Mouse (Mus musculus) testis, postnatal 10 days (tissue): Measurements from ENCODE around the gene Anxa4.

Source experiments
- DNase-seq: peaks from one replicate; pipeline ENCODE4 v3.0.0; 2021; ENCODE audit warnings: low spot score

Gene Anxa4

DNA sequence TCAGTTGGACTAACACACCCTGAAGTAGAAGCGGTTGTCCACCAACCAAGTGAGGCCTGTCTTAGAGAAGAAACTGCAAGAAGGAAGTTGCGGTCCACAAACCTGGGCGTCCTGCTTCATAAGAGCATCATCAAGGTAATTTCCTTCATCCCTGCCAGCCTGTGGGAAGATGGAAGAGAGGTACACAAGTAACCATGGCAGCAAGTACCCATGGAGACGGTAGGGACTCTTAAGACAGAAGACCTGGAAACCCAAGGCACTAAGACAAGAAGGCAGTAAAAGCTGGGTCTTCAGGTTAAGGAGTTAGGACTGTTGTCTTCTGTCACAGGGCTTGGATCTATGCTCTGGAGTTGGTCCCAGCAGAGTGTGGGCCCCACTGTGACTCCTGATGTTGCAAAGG lies 42.4 kb downstream of the Anxa4 start:
- no peak for DNase-seq

DNA sequence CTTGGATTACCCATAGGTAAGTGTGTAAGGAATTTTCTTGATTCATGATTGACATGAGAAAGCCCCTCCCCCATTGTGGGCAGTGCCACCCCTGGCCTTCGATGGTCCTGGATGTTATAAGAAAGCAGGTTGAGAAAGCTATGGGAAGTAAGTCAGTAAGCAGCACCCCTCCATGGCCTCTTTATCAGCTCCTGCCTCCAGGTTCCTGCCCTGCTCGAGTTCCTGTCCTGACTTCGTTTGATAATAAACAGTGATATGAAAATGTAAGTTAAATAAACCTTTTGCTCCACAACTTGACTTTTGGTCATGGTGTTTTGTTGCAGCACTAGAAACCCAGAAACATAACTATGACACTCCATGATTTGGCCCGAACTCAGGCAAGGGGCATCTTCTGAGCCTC lies 43.6 kb downstream of the Anxa4 start:
- no peak for DNase-seq

DNA sequence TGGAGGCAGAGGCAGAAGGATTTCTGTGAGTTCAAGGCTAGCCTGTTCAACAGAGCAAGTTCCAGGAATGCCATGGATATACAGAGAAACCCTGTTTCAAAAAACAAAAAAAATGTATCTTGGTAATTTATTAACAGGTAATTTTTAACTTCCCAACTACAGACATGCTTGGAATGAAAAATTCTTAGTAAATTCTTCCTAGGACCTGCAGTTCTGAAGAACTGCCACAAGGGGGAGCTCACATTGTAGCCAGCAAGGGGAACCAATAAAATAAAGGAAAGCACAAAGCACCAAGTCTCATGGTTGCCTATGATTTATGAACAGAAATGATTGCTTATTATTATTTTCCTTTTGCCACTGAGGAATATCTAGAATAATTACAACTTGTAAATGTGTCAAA lies 46.2 kb downstream of the Anxa4 start:
- DNase-seq, result peak; percentile 64

DNA sequence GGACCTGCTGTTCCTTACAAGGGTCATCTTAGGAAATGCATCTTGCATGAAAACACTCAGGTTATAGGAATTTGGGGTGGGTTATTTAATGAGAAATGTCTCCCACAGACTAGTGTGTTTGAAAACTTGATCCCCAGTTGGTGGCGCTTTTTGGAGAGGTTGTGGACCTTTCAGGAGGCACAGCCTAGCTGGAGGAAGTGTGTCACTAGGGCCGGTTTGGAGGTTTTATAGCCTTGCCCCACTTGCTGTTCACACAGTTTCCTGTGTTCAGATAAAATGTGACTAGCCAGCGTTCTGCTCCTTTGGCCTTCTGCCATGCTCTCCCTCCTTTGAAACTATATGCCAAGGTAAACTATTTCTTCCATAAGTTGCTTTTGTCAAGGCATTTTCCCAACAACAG lies 52.7 kb downstream of the Anxa4 start:
- no peak for DNase-seq

DNA sequence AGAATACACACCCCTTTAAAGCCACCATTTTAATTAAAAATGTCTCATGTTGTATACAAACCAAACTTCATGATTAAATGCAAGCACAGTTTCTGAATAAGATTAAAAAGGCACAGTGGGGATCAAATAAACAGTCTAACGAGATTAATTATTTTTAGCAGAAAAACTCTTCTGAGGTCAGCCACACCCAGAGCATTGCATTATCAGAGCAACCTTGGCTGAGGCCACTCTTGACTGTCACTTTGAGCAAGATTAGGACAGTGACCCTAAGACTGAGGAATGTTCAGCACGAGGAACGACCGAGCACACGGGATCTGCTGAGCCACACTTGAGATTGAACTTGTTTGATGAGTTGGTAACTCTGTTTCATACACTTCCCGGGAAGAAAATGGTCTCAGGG lies 56.6 kb downstream of the Anxa4 start:
- DNase-seq, result no peak

DNA sequence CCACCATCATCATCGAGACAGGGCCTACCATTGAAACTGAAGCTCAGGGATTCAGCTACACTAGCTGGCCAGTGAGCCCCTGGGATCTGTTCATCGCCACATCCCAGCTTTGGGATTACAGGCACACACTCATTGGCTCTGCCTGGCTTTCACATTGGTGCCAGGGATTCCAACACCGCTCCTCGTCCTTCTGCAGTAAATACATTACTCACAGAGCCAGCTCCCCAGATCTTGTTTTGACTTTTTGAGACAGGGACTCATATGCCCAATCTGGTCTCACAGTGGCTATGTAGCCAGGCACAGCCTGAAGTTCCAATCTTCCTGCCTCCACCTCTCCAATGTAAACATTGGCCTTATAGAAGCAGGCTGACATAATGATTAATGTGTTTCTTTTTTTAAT lies 57.1 kb downstream of the Anxa4 start:
- DNase-seq, result no peak

DNA sequence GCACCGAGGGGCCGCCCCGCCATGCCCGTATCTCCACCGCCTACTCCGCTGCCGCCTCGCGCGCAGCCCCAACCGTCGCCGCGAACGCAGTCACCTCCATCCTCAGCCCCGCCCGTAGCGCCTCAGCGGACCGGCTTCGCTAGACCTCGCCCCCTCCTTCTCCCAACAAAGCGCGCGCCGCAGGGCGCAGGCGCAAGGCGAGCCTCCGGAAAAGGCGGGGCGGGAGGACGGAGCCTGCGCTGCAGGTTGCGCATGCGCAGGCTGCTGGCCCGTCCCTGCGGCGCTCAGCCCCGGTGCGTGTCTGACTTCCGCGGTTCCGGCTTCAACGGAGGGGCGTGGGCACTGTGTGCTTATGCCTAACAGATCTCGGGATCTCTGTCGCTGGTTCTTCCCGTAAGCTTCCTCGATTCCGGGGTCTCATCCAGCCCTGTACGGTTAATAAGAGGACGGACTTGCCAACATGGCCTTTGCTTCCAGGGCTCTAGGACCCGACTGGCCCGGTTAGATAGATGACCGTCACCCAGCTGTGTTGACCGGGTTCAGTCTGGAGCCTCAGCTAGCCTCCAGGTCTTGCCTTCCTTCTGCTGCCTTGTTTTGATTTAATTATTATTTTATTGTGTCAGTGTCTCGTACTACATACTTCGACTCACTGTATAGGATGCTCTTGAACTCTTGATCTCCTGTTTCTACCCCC lies 60.1 kb downstream of the Anxa4 start, which contains the start of gene Gmcl1:
TSS of gene Gmcl1 (minus strand) at position 201 of the 694 bp plus-strand sequence.
- DNase-seq, result peak; percentile 95

DNA sequence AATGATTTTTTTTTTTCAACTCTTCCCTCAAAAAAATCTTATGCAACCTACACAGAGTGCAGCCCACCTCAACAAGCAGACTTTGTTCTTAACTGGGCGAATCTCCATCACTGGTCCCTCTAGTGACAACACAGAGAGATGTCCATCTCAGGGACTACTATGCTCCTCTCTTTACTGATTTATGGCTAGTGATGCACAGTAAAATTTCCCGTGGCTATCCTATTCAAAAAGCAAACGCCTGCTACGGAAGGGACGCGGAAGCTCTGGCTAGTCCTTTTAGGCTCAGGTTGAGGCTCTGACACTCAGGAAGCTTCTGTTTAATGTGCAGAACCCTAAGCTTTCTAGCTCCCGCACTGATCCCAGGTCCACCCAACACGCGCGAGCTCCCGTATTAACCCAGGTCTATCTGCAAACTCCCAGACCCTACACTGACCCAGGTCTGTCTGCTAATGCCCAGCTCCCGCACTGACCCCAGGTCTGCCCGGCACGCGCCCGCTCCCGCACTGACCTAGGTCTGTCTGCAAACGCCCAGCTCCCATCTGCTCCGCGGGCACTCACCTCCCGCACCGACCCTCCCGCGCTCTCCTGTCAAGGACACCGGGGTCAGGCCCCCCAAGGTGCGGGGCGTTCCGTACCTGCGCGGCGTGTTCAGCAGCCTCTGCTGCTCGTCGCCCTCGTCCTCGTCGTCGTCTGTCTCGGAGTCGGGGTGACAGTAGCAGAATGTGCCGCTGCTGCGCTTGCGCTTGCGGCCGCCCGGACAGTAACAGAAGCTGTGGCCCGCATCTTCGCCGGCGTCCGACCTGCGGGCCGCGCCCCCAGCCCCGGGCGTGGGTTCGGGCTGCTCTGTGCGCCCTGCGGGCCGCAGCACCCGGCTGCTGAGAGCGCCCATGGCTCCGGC lies 60.9 kb downstream of the Anxa4 start:
- DNase-seq, result peak; percentile 62

DNA sequence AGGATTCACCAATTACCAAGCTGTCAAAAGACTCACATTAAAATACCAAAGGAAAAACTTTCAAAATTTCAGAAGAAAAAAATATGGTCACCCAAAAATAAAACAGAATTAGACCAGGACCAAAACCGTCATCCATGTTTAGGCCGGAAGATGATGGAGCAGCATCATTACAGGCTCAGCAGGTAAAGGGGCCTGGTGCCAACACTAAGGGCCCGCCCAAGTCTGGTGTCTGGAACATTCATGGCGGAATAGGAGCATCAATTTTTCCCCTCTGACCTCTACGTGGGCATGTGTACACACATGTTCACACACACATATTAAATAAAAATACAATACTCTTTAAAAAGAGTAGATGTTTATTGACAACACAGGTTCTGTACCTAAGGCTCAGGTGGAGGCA lies 64.7 kb downstream of the Anxa4 start:
- no peak for DNase-seq

DNA sequence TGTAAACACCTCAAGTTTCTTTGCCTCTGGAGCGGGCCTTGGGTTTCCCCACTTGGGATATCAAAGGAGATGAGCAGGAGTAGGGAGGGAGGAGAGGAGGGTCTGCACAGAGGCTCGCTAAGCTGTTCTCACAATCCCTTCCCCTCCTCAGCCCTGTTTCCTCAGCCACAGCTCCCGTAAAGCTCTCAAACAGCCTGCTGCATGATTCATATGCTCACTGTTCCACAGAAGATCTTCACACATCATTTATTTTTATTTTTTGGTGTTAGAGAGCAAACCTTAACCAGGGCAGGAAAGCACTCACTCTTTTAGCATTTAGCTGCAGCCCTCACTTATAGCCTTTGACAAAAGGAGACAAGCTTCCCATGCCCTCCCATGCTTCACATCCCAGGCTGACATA lies 71.4 kb downstream of the Anxa4 start:
- DNase-seq, result no peak

DNA sequence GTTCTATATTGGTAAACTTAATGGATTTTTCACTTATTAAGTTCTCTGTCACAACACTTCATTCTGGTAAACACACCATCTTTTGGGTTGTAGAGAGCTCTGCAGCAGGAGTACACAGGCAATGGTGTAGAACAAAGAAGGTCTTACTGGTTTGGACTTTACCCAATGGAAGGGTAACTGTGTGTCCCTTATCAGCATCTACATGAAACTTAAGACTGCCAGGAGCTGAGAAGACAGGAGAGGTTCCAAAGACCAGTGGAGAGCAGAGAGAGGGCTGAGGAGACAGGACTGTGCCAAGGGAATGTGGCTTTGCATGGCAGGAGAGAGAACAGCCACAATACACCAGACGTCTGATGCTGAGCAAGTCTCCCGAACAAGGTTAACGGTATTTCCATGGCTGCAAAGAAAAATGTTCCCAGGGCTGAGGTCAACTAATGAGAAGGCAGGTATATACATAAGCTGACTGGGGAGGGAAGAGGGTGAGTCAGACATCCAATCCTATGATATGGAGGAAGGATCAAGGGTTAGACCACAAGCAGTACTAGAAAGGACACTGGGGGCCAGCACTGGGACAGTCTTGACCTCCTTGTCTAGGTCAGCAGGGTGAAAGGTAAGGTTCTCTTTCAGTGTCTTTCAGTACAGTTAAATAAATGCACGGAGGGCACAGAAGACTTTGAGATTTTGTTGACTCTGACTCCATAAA lies 85.2 kb downstream of the Anxa4 start:
- DNase-seq, result no peak

DNA sequence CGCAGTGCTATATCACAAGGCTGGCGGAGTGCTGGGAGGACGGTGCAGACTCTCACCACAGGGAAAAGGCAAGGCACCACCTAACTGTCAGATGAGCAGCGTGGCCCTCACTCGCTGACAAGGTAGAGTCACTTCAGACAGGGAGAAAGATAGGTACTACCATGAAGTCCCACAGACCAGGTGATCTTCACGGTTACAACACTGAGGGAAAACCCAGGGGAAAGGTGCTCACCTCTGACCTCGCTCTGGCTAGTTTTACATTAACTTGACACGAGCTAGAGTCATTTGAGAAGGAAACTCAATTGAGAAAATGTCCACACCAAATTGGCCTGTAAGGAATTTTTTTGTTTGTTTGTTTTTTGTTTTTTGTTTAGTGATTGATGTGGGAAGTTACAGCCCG lies 90.8 kb downstream of the Anxa4 start:
- DNase-seq, result no peak

DNA sequence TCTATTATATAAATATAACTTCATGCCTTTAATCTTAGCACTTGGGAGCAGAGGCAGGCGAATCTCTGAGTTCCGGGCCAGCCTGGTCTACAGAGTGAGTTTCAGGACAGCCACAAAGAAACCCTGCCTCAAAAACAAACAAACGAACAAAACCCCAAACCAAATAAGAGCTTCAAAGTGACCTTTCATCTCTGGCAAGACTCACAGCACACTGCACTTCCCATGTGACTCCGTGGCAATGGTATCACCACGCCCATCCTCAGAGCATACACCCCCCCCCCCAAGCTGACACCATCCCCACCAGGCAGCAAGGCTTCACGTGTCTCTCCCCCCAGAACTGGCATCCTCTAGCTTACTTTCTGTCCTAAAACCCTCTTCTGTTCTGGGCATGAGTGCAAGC lies 95.5 kb downstream of the Anxa4 start:
- DNase-seq, result no peak

DNA sequence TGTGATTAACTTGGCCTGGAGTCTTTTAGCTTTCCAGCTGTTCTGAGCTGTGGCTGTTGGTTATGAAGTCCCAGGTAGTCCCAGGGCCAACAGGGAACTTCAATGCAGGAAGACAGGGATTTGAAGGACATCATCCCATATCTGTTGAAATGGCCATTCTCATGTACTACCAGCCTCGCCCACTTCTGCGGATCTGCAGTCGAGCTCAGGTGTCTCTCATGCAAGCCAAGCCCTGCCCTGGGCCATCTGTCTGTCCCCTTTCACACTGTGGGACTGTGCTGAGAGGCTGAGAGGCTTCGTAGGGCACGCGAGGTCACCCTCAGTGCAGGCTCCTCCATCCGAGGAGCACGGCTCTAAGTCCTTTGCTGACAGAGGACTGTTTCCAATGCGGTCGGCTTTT lies 97.2 kb downstream of the Anxa4 start:
- DNase-seq, result no peak

DNA sequence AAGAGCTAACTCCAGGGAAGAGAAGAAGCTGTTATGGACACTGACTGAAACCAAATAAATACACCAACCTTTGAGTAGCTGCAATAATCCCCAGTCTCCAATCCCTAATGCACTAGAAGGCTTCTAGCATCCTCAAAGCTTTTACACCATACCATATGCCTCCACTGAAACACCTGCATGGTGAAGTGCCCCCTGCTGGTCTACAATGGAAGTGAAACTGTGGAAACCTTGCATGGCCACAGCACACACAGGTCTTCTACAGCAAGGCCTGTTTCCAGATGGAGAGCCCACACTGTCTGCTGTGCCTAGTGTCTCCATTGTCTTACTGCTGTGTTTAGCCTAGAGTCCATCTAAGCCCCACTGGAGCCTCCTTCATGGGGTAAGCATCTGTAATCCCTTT lies 98.9 kb downstream of the Anxa4 start:
- DNase-seq, result peak; percentile 72

DNA sequence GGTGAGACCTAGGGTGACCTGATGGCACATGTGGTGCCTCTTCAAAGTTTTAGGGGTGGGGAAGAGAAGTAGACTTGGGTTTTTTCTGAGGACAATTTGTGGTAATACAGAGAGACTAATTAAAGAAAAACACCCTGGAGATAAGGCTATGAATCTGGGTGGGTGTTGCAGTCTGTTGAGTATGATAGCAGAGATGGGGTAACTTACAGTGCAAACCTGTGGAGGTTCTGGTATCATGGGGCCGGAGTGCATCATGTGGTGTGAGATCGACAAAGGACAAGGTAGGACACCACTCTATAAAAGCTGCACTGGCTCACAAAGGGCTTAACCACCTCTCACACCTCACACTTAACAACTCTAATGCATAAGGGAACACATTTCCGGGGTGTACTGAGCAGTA lies 103.7 kb downstream of the Anxa4 start:
- no peak for DNase-seq

DNA sequence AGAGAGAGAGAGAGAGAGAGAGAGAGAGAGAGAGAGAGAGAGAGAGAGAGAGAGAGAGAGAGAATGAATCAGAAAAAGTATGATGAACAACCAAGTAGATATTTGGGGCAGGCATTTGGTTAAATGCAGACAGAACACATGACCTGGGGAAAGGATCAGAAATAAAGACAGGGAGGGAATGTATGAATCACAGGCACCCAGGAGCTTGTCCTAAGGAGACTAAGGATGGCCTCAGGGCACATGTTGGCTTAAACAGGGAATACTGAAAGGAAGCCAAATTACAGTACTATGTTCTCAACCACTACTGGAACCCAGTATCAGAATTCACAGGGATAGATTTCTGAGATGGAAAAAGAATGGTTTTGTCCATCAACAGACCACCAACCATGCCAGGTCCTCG lies 106.4 kb downstream of the Anxa4 start:
- no peak for DNase-seq
